Mouse (Mus musculus) skeletal muscle tissue, adult 2 months (tissue): ENCODE results near the gene Hdhd3.
"Not testable (repeated sequence)": the region's sequence is repeated elsewhere in the genome, so short reads cannot be mapped to it uniquely, and the experiment has no call there.

Experiments
- DNase-seq: peaks from one replicate; pipeline ENCODE4 v3.0.0-alpha.2; 2012; ENCODE audit warnings: low read depth, low spot score

Hdhd3 gene

DNA sequence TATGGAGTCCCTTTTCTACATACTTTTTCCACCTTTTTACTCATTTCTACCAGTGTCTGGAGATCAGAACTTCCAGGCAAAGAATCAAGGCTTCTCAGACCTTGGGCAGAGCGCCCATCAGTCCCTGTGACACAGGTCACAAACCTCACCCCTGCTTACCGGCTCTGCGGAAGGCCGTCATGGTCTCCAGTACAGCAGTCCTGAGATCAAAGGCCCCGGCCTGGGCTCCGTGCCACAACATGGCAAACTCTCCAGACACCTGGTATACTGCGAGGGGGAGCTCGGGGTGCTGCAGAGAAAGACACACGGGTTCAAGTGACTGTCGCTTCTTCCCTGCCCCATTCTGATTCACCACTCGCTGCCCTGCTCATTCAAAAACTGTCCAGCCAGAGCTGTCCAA is 6.7 kb upstream of the Hdhd3 start:
- no peak for DNase-seq

DNA sequence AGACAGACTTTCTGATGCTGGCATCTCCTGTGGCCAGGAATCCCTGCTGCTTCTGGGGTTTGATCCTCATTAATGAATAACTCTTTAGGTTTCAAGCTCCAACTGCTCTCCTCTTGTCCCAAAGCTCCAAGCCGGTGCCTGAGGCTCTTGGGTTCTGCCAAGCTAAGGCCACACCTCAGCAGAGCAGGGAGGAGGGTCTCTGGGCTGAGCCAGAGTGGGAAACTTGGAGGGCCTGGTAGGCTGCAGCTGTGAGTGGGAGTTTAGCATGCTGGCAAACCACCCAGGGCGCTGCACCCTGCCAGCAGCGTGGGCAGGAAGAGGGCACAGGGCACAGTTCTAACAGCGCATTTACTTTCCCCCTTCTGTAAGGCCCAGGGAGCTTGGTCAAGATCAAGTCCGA is 5.6 kb upstream of the Hdhd3 start:
- no peak for DNase-seq

DNA sequence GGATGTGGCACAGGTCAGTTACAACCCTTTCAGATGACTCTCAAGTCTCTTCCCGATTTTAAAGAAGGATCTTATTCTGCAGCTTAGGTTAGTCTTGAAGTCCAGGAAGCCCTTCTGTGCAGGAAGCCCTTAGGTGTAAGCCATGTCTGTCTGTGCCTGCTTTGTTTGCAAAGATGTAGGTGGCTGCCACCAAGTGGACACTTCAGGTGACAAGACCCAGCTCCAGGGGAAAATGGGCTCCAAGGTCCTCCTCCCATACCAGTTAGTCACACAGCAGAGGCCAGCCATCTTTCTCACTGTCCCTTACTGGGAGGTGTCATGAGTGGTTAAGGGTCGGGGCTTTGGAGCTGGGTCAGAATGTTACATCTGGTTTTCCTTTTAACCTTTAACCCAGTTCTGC is 3.5 kb upstream of the Hdhd3 start:
- no peak for DNase-seq

DNA sequence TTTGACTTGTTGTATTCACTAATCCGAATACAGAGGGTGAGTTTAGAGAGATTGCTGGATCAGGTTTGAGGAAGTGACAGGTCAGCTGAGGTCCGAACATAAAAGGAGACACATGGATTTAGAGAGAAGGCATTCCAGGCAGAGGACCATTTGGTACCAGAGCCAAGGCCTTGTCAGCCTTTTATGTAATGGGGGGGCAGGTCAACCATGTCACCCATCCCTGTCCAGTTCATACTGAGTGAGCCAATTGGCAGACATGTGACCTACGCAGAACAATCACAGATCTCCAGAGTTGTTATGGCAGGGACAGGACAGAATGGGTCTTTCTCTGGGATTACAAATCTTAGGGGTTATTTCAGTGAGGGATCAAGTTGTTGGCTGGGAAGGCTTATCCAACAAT is 2.7 kb upstream of the Hdhd3 start:
- no peak for DNase-seq

DNA sequence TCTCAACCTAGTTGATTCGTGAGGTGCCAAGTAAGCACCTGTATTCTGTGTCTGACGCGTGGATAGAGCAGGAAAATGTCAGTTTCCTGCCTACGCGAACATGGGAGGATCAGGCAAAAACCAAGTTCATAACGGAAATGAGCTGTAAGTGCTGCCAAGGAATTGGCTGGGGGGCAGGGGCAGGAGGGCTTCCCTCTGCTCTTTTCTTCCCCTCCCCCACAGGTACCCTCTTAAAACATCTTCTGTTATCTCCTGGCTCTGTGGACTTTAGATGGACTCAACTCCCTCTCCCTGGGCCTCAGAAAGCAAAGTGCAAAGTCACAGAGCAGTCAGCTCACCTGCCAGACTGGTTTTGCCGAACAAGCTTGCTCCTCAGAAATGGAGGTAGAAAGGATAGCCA is 298 bp downstream of the Hdhd3 start:
- DNase-seq: no peak

DNA sequence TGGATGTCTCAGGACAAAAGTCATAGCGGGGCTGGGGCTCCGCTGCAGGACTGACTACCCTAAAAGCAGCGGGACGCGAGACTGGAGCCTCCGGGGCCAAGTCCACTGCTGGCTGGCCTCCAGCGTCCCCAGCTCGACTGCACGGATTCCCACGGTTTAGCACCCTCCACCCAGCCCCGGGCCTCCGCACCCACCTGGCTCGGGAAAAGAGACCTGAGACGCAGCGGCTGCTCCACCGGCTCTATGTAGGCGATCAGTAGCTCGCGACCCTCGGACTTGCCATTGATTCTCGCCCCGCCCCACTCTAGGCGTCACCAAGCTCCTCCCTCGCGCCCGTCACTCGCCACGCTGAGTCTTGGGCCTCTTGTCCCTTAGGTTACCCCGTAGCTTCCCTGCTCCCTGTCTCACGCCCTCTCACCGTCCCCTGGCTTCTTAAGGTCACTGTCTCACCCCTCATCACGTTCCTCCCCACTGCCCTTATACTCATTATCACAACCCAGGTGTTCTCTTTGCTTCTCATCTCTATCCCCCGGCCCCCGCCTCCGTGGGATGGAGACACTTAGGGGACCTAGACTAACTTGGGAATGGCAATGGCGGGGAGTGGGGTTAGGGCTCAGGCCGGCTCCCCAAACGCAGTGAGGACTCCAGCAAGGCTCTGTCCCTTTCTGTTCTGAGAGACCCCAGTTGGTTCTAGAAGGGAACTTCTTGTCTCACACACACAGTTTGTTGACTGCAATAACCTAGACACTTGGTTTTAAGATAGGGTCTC is 1.1 kb downstream of the Hdhd3 start:
- peak; percentile 86 for DNase-seq

DNA sequence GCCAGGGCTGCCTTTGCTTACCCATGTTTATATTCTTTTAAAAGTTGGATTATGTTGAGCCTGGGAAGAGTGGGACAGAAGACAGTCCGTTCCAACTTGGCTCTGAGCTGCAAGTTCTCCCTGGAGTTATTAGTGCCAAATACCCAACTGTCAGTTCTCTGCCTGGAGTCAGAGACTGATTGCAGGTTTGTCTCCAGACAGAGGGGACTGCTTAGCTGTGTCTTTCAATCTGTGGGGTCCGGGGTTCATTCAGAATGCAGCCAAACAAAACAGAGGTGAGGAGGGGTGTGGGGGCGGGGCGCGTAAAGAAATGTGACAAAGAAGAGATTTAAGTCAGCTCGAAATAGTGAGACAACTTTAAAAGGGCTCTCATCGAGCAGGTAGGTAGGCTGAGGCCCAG is 1.7 kb downstream of the Hdhd3 start:
- no peak for DNase-seq

DNA sequence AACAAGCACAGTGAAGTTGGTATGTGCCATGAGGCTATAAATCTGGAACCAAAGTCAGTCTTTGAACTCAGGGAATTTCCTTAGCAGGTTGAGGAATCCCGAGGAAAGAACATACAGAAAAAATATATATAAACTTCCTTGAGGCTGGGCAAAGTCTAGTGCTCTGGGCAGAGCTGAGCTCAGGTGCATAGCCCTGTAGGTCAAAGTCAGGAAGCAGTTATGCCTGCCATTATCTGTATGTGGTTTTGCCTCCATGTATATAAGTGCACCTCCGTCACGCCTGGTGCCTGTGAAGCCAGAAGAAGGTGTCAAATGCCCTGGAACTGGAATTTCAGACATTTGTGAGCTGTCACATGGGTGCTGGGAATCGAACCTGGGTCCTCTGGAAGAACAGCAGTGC is 2.5 kb downstream of the Hdhd3 start:
- no peak for DNase-seq

DNA sequence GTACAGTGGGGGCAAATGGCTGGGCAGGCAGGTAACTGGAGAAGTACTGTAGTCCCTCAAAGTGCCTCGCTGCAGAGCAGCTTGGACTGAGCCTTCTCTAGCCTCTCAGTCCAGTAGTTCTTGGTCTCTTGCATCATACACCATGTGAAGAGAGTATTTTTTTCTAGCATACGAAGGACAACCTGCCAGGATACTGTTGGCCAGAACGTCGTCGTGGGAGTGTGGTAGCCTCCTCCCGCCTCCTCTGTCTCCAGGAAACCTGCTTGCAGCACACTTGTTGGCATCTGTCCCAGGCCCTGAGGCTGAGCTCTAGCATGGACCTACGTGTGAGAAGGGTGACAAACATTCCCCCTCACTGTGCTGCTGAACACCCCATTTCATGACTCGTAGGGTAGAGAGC is 6.5 kb downstream of the Hdhd3 start:
- peak; percentile 47 for DNase-seq

DNA sequence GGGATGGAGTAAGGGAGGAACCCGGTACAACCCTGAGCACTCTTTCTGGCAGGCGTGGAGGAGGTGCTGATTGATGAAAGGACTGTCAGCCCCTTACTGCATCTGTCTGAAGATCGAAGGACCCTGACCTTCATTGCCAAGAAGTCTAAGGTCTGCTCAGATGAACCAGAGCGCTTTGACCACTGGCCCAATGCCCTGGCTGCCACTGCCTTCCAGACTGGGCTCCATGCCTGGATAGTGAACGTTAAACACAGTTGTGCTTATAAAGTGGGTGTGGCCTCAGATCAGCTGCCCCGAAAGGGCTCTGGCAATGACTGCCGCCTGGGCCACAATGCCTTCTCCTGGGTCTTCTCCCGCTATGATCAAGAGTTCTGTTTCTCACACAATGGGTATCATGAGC is 7.3 kb downstream of the Hdhd3 start:
- DNase-seq: peak; percentile 27

DNA sequence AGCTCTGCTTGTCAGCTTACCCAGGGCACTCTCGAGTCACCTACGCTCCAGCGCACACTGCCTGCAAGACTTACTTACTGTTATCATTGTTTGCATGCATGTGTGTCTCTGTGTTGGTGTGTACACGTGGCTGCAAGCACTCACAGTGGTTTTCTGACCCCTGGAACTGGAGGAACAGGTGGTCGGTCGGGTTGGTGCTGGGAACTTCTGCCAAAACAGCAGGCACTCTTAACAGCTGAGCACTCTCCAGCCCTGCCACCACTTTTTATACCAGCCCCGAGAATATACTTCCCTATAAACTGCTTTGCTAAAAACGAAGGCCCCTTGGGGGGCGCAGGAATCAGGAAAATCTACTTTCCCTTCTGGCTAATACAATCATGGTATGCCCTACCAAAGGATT is 9.0 kb downstream of the Hdhd3 start:
- no peak for DNase-seq

DNA sequence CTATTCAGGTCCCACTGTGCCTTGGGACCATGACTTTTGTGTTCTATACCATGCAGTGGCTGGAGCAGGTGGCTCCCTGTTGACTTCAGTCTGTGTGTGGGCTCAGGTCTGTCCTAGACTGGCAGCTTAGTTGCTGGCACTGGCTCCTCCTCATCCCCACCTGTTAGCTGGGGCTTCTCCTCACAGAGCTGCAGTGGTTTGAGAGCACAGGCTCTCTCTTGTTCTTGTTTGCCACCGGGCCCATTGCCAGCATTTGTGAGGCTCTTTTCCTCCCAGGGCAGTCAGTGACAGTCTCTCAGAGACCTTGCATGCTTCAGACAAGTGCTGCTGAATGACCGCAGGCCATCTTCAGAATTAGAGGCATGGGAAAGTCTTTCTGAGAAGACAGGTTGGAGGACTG is 10.6 kb downstream of the Hdhd3 start:
- DNase-seq: no peak

DNA sequence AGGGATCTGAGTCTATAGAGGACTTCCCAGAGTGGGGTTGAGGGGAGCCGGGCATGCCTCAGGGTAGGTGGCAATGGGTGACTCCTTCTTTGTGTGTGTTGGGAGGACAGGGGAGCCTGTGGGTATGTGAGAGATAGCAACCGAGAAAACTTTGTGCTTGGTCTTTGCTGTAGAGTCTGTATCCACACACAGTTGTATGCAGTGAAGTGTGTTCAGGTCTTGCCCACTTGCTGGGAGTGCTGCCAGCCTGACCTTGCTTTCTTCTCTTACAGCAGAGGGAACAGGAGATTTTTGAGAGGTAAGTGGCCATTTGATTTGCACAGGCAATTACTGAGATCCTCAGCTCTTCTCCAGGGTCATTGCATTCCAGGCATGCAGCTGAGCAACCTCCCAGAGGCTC is 15.4 kb downstream of the Hdhd3 start:
- no peak for DNase-seq

DNA sequence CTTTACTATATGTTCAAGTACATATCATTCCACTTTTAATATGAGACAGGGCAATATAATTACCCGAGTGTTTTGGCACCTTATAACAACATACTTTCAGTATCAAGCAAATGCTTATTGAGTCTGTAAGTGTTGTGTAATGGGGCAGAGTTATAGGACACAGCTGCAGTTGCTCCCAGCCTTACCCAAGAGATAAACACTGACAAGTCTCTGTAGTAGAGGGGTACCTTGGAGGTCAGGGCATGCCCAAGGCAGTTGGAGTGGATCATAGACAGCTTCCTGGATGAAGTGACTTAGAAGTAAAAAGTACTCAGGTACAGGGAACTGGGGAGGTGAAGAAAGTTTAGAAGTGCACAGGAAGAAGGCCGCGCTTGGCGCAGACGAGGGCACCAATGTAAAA is 16.1 kb downstream of the Hdhd3 start:
- no peak for DNase-seq

DNA sequence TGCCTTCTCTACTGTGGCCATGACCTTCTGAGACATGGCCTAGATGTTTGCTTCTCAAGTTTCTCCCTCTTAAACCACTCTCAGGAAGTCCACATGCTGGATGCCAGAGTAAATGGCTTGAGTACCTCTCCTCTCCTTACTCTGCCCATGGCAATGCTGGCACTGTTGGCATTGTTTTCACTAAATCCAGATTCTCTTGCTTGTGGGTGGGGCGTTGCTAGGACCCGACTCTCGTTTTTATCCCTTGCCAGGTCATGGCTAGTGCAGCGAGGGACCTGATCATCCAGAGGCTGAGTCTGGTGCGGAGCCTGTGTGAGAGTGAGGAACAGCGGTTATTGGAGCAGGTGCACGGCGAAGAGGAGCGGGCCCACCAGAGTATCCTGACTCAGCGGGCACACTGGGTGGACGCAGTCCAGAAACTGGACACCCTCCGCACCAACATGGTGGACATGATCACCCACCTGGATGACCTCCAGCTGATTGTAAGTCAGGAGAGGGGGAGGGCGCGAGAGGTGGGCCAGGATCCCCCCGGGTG is 17.0 kb downstream of the Hdhd3 start:
- DNase-seq: no peak

DNA sequence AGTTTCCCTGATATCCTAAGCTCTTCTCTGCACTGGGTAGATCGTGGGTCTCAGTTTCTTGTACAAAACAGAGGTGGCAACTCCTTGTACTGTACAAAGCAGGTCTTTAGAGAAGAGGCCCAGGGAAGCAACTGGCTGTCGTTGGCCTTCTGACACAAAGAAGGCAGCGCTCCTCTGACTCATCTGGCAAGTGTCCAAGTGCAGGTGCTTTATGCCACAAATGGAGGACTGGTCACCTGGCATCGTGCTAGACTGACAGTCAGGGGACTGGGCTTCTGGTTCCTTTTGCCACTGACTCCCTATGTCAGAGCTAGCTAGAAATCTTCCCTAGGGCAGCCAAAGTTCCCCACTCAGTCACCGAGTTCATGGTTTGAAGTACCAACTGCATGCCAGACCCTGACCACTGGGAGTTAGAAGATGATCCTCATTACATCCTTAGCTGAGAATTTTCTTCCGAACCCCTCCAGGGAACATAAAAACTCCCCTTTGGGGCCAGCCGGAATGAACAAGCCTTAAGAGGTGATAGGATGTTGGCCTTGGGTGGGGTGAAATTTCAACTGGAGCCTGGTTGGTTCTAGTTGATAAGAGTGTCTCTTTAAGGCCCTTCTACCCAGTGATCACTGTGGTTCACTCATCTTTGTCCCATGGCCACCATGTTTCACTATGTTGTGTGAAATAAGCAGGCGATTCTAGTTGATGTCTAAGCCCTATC is 17.7 kb downstream of the Hdhd3 start:
- DNase-seq: no peak

DNA sequence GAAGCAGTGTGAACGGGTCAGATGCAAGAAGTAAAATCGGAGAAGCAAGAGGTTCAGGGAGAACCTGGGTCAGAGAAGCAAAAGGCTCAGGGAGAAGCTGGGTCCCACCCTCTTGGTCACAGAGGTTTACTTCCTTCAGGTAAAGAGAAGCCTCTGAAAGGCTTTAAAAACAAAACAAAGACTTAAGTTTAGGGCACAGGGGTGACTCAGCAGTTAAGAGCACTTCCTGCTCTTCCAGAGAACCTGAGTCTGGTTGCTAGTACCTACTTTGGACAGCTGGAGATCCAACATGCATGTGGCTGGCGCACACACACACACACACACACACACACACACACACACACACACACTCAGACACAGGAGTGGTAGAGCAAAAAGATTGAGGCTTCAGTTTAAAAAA is 18.3 kb downstream of the Hdhd3 start:
- no peak for DNase-seq

DNA sequence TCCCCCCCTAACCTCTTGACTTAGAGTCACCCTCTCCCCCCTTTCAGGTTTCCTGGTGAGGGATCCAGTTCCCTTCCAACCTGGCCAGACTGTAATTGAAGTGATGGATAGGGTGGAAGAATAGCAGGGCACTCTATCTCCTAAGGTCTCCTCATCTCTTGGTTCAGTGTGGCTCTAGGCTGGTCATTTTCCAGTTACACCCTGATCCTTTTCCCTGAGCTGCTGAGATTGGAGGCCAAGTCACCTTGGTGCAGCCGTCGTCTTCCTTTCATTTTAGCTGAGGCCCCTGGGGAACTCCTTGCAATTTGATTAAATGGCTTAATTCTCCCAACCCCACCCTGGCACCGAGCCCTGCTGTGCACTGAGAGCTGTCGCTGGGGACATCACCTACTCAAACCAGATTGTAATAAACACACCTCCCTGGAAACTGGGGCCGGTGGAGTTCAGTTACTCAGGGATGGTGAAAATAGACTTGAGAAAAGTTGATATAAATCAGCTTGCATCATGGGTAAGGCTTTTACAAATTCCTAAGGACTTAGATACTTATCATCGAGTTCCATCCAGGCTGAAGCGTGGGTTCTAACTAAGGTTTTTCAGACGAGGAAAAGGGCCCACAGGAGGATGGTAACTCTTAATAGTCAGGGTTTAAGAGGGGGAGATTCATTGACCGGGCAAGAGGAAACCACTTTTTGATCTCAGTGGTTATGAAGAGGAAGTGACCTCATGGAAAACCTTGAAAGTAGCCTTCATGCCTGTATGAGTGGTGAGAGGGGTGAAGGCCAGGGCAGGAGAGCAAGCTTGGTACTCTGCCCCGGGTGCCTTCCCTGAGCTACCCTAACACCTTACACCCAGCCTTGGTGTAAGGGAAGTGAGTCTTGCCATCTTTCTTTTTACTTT is 22.3 kb downstream of the Hdhd3 start:
- no peak for DNase-seq

DNA sequence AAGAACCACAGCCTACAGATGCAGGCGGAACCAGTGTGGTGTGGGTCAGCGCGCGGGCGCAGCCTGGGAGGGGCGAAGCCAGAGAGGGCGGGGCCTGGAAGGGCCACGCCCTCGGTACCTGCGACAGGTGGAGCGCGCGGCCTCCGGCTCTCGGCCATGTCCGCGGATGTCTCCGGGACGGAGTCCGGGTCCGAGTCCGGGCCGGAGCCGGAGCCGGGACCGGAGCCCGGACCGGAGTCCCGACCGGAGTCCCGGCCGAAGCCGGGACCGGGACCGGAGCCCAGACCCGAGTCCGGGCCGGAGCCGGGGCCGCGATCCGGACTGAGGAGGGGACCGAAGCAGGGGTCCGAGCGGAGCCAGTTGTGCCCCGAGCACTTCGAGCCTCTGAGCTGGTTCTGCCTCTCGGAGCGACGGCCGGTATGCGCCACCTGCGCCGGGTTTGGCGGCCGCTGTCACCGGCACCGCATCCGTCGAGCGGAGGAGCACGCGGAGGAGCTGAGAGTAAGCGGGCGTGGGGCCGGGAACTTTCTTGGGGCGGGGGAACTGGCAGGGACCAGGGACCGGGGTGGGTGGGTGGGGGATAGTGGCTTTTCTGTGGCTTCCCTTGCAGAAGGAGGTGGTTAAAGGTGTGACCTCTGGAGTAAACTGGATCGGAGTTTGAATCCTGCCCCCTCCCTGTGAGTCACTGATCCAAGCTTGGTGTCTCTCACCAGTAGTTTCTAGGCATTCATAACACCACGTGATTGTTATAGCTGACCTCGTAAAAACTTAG is 23.1 kb downstream of the Hdhd3 start, which contains the start of gene Bspry:
Gene Bspry, plus strand, starts transcription at position 117 of the 772 bp plus-strand sequence.
- DNase-seq: no peak

DNA sequence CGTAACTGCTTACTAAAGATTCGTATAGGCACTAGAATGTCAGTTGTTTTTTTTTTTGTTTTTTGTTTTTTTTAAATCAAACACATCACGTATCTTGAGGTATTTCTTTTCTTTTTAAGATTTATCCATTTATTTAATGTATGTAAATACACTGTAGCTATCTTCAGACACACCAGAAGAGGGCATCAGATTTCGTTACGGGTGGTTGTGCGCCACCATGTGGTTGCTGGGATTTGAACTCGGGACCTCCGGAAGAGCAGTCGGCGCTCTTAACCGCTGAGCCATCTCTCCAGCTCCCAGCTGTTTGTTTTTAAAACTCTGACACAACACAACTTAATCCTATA is 23.7 kb downstream of the Hdhd3 start:
- DNase-seq: not testable (repeated sequence)

DNA sequence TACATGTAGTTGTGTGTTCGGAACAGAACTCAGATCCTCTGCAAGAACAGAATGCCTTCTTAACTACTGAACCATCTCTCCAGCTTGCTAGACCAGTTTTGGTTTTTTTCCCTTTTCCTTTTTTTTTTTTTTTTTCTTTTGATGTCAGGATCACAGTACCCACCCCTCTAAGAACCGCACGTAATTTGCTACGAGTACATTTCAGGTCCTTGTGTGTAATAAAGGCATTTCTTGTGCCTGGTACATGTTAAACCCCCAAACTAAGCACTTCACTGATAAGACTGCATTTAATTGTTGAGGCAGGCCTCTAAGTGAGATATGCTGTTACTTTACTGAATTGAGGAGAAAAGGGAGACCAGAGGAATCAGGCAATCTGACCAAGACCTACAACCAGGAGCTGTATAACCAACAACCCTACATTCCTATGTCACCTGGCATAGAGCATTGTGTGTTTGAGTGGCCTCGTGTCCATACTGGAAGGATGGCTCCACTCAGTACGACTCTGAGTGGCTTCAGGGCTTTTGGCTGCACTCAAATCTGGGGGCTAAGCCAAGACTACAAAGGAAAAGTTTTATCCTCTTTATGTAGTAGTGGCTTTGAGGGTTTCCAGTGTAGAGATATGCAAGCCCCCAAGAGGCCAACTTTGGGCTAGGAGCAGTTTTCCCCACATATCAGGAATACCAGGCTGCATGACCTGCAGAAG is 25.6 kb downstream of the Hdhd3 start:
- no peak for DNase-seq
